Mouse (Mus musculus): ENCODE data around the gene Ifitm5.

- no peak for TF ChIP-seq CTCF (IDR thresholded peaks at IDR 0.05; ENCODE audit: low read depth, low read length)
- no peak for TF ChIP-seq POLR2A (IDR thresholded peaks at IDR 0.05; ENCODE audit: insufficient read depth, low read length)
- TF ChIP-seq EP300 (IDR thresholded peaks at IDR 0.05; ENCODE audit: insufficient read depth, low read depth, low read length): no peak
These were observed 4.6 kb upstream of the Ifitm5 start for GRCm38 (mm10) chr7:140954733-140955071.

All from ES-Bruce4 (cell line).